Mouse (Mus musculus): ENCODE data around the gene Fam243.

The Fam243 gene

DNA sequence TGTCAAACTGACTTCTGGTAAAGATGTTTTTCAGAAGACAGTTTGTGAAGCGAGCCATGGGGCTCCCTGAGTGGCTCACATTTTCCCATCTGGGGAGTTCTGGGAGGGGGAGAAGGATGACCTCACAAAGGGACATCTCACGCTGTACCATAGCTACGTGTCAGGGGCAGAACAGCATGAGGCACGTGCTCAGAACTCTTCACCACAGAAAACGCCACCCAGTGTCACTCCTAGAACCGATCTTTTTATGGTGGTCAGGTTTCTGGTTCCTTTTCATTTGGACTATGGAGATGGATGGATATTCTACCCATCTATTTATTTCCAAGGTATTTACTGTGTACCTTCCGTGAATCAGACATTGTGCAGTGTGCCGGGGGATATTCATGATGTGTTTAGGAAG, at the start of gene Fam243:
Gene Fam243, minus strand, starts transcription at position 101 of the 400 bp plus-strand sequence.
- DNase-seq (ENCODE audit: low read depth, low spot score) = no peak

DNA sequence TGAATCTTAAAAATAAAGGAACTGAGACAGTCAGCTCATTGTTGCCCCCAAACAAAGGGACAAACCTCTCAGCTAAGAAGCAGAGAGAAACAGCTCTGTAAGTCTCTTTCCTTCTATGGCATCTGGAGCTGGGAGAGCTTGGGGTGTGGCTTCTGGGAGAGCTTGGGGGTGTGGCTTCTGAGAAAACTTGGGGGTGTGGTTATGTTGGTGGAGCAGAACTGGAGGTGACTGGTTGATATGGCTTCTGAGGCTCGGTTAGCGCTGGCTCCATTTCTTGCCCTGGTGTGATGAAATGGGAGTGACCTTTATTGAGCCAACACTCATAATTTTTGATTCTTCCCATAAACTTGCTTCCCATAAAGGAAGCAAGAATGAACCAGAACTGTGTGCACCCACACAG, 48.0 kb upstream of the Fam243 start:
- no peak for DNase-seq (ENCODE audit: low read depth, low spot score)

DNA sequence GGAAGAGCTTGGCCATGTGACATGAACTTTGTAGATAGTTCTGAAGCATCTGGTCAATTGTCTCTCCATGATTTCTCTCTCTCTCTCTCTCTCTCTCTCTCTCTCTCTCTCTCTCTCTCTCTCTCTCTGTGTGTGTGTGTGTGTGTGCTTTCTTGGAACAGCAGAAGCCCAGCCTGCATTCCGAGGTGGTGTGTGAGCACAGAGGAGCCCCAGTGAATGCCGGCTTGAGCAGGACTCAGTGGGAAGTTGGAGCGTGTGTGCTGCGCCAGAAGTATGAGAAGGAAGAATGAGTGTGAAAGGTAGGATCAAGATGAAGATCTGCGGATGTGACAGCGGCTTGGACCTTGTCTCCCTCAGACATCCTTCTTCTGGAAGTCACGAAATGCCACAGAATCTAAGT, 44.2 kb upstream of the Fam243 start:
- no peak for DNase-seq (ENCODE audit: low read depth, low spot score)

- DNase-seq (ENCODE audit: low read depth, low spot score) = no peak
Measured at GRCm38 (mm10) chr16:92360711-92361110, 39.5 kb upstream of the Fam243 start.

DNA sequence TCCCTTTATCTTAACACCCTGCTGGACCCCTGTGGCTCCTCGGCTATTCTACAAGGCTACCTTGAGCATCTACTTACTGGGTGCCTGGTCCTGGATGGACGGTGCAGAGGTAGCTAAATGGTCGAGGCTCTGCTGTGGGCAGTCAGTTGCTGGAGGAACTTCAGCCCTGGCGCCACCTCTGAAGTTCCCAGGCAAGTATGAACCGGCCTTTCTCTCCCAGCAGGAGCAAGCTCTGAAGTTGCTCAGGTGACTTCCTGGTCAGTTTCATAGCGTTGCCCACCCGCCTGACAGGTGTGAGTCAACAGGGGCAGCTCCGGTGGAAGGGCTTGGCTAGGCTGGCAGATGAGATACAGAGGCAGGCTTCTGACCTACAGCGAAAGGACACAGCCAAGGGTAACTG, 38.0 kb upstream of the Fam243 start, which contains the start of gene Kcne1:
Gene Kcne1, minus strand, starts transcription at position 240 of the 400 bp plus-strand sequence.
- DNase-seq (ENCODE audit: low read depth, low spot score) = no peak

DNA sequence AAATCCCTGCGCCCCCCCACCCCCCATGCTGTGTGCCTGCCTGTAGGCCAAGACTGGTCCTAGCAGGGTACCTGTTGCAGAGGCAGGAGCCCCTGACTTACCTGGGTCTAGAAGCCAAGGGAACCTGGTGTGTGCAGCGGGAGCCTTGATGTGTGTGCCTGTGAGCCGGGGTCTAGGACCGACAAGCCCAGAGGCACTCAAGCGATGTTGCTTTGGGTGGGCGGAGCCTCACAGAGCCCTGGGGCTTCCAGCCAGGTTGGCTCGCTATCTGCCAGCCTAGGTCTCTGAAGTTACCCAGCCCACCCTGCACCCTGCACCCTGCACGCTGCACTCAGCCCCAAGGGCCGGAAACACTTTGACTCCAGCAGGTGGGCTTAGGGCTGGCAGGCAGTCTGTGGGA, 37.5 kb upstream of the Fam243 start:
- no peak for DNase-seq (ENCODE audit: low read depth, low spot score)

- DNase-seq (ENCODE audit: low read depth, low spot score) = no peak
Measured at GRCm38 (mm10) chr16:92357566-92357965, 36.3 kb upstream of the Fam243 start.

DNA sequence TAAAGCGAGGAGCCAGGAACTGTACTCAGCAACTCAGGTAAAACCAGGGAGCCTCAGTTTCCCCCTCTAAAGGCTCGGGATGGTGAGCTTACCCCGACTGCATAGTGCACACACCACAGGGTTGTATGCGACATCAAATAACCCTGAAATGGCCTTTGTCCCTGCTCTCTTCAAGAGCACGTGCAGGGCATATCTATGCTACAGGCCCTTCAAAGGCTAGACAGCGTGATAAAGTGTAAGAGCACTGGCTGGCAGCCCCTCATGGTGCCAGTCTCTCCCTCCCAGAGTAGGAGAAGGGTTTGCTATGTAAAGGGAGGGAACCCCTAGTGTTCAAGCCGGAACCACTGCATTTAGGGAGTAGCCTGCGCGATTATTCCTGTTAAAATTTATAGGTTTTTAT, 35.8 kb upstream of the Fam243 start:
- DNase-seq (ENCODE audit: low read depth, low spot score) = no peak

GRCm38 (mm10) chr16:92355982-92356381, 34.7 kb upstream of the Fam243 start:
- DNase-seq (ENCODE audit: low read depth, low spot score) = no peak

DNA sequence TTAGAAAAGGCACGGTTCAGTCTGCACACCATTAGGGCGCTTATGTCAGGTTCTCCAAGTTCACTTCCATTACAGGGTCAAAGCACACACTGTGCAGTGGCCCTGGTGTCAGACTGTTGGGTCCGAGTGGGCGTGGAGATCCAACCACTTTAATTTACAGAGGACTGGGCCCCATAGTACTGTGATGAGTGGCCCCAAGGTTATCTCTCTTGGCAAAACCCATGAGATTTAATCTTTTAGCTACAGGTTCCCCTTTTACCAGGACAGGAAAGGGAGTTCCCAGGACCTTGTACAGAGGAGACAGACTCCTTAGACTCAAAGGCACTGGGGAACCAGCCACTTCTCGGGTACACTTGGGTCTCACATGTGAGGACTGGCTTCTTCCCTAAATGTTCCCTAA, 34.1 kb upstream of the Fam243 start:
- no peak for DNase-seq (ENCODE audit: low read depth, low spot score)

DNA sequence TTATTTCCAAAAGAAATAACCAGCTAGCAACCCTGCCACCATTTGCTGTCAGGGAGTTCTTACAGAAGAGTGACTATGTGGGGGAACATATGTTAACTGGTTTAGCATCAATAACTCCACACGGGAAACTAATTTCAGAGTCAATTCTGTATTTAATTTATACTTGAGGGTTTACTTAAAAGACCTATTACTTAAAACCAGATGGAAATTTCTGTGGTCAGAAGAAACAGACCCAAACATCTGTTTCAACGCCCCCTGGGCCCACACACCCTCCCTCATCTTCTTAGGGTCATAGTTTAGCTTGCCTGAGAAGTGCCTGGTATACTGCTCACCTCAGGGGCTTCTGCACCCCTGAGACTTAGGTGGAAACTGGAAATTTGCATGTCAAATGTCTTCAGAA, 32.7 kb upstream of the Fam243 start:
- no peak for DNase-seq (ENCODE audit: low read depth, low spot score)

- no peak for DNase-seq (ENCODE audit: low read depth, low spot score)
Measured at GRCm38 (mm10) chr16:92353295-92353694, 32.1 kb upstream of the Fam243 start.

DNA sequence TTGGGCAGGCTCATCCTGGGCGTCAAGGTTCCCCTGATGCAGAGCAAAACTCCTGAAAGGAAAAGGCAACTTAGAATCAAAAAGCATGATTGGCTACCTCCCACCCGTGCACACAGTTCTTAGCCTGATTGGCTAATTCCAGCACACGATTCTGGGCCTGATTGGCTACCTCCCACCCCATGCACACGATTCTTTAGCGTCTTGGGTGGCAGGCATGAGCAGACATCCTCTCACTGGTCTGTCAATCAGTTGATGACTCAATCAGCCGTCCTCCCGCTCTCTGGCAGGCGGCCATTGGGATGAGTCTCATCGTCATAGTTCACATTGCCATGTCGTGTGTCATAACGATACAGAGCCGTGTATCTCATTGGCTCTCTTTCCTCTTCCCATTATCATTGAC, 27.7 kb upstream of the Fam243 start:
- DNase-seq (ENCODE audit: low read depth, low spot score) = no peak

- no peak for DNase-seq (ENCODE audit: low read depth, low spot score)
Measured at GRCm38 (mm10) chr16:92346297-92346916, 25.2 kb upstream of the Fam243 start.

DNA sequence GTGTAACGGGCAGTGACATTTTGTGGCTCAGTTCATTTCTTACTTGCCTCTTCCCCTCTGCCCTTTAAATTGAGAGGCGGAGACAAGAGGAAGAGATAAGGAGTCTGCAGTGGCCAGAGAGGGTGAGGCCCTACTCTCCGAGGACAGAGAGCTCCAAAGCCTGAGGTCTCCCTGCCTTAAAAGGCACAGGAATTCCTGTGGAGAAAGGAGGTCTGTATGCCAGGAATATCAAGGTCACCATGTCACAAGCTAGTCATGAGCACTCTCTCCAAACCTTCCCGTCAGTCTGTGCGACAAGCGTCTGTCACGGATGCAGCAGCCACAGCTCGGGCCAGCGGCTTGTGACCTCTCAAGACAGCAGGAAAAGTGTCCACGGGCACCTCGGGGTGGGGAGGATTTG, 23.9 kb upstream of the Fam243 start:
- no peak for DNase-seq (ENCODE audit: low read depth, low spot score)

- DNase-seq (ENCODE audit: low read depth, low spot score) = peak; percentile 73
Measured at GRCm38 (mm10) chr16:92340612-92341511, 19.6 kb upstream of the Fam243 start.

GRCm38 (mm10) chr16:92336280-92336679, 15.0 kb upstream of the Fam243 start:
- DNase-seq (ENCODE audit: low read depth, low spot score) = peak; percentile 74

DNA sequence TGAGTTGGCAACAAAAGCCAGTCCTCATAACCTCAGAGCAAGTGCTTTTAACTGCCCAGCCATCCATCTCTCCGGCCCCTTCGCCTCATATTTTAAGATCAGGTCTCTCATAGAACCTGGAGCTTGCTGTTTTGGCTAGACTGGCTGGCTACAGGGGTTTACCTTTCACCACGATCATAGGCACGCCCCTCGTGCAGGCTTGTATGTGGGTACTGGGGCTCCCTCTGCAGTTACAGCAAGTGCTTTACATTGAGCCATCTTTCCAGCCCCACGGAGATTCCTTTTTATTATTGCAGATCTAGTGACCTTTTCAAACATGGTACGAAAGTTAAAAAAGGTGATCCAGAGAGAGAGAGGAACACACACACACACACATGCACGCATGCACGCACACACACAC, 13.4 kb upstream of the Fam243 start:
- DNase-seq (ENCODE audit: low read depth, low spot score) = no peak

GRCm38 (mm10) chr16:92330966-92331365, 9.7 kb upstream of the Fam243 start:
- DNase-seq (ENCODE audit: low read depth, low spot score) = no peak

DNA sequence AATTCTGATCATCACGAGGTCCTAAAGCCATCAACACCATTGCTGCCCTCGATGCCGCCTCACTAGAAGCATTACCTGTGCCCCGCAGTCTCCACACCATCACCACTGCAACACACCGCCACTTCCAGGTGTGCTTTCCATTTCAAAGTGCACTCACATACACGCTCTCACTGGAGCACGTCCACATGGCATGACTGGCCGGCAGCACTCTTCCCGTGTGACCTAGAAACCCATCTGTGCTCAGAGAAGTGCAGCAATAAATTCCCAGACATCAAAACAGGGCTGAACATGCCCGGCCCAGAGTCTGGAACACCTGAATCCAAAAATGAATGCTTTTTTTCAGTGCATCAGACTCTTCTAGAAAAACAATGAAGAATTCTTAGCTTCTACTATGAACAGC, 6.7 kb upstream of the Fam243 start:
- DNase-seq (ENCODE audit: low read depth, low spot score) = no peak

DNA sequence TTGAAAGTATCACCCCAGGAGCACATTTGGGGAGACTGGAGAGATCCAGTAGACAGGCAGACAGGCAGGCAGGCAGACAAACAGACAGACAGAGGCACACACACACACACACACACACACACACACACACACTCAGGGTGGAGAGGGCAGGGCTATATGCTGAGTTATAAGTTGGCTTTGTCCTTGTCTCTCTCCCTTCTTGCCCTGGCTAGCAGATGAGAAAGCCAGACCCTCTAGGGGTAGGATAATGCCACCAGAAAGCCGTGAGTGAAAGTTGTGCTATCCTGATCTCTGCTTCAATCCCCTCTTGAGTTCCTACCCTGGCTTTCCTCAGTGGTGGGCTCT, 3.8 kb upstream of the Fam243 start:
- no peak for DNase-seq (ENCODE audit: low read depth, low spot score)

- DNase-seq (ENCODE audit: low read depth, low spot score) = no peak
Measured at GRCm38 (mm10) chr16:92324309-92325061, 3.2 kb upstream of the Fam243 start.

Data from CD4-positive, CD25-positive, alpha-beta regulatory T cell, adult 2 months (primary cell).